Mouse (Mus musculus): ENCODE results near the gene Omd.

Omd gene

DNA sequence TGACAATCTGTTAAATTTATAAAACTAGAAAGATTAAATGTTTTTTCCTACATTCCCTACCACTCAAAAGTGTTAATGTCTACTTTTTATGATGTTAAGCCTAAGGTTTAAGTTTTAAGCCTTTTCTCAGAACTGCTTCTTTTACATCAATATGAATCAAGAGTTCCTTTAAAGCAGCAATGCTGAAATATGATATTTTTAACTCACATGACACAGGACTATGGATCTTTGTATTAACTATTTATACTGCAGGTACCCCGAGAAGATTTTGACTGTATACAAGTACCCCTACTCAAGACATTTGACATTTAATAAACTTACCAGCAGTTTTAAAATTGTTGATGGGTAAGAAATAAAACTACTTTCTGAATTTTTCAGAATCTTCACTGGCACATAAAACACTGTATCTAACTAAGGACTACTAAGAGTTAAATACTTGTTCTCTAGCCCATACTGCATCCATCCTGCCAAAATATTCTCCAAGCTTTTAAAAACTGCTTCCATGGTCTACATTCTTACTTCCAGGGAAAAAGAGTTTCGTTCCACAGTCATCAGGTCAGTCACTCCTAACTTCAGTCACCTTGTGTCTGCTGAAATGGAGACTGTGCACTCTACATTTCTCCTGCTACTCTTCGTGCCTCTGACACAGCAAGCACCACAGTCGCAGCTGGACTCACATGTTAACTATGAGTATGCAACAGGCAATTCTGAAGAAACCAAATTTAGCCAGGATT, 26.5 kb downstream of the Omd start:
- no peak for DNase-seq (ENCODE audit: low read depth)

DNA sequence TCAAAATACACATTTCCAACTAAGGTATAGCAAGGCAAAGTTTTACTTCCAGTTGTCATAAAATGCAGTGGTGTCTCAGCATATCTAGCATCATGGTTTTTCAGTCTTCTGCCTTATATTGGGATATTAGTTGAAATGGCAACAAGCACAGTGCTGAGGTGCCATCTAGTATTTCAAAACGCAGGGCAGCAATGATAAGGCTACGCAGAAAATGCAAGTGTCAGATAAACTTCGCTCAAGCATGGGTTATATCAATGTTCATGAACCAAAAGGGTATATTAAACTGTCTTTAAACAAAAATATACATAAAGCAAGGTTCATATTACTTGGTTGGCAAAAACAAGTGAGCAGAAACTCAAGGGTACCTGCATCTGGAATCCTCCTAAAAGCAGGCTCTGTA, 34.8 kb downstream of the Omd start:
- DNase-seq (ENCODE audit: low read depth), result no peak

- DNase-seq (ENCODE audit: low read depth), result no peak
These were observed 36.1 kb downstream of the Omd start for GRCm38 (mm10) chr13:49618365-49618764.

- no peak for DNase-seq (ENCODE audit: low read depth)
These were observed 41.0 kb downstream of the Omd start for GRCm38 (mm10) chr13:49623216-49623615.

DNA sequence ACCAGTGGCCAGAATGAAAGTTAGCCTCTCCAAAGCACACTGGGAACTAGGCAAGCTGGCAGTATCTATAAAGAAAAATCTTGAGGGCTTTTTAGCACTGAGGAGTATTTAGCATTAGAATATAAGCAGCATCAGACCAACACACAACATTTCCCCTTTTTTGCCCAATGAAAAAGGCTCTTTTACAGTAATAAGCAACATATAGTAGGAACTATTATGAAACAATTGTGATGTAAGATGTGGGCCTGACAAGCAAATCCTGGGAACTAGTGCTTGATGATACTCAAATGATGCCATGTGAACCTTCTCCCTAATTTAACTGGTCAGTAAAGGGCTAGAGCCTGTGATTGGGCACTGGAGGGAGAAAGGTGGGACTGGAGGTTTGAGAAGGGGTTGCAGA, 45.9 kb downstream of the Omd start:
- DNase-seq (ENCODE audit: low read depth), result no peak

DNA sequence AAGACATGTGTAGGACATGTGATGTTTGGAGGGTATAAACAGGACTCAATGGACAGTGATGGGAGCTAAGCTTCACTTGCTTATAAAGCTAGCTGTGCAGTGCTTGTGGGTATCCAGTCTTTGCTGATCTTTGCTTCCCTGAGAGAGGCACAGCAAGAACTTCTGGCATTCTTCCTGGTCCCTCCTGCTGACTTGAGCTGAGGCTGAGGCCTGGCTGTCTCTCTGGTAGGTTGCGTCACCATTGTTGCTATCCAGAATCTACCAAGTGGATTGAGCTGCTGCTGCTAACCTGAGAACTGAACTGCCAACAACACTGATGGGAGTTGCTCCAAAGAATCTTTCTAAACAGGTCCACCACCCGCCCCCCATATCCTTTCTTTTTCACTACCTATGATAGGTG, 46.8 kb downstream of the Omd start:
- DNase-seq (ENCODE audit: low read depth), result no peak

GRCm38 (mm10) chr13:49639965-49640364, 57.7 kb downstream of the Omd start:
- no peak for DNase-seq (ENCODE audit: low read depth)

All from c-Kit-positive CD71-negative TER-119-negative erythroid progenitor cells, embryonic 14.5 days (primary cell).